Mouse (Mus musculus) MEL (cell line): ENCODE measurements at regions not wholly inside any gene's neighbourhood (a gene's known extent, or its start where the extent isn't known, plus 50 kb on each side); places are given as distances from the start of the nearest gene placed in this dataset.

Experiments used
- DNase-seq: peaks from one replicate; pipeline ENCODE4 v3.0.0; 2011; ENCODE audit warnings: low read depth, low spot score
- H3K27ac ChIP-seq: 2 replicates; pipeline ENCODE4 v1.5.1; 2012; ENCODE audit warnings: low read depth, mild to moderate bottlenecking, control low read depth, low read length, moderate library complexity; ENCODE audit not compliant: control insufficient read depth
- H3K27me3 ChIP-seq, 2 experiments: fragments of 150-350 bp in 1 of 2; sonication (generic) in 1 of 2; 2 replicates each; pipeline ENCODE4 v1.6.1; 2012; ENCODE audit warnings: low read length in 2 of 2, mild to moderate bottlenecking in 2 of 2, improper control_type of control experiment in 1 of 2, moderate library complexity in 1 of 2; ENCODE audit not compliant: insufficient read depth in 2 of 2, control insufficient read depth in 1 of 2
- H3K36me3 ChIP-seq, 2 experiments: 2 replicates each; pipeline ENCODE4 v1.6.1; 2012 to 2014; ENCODE audit warnings: low read length in 2 of 2, improper control_type of control experiment in 1 of 2, inconsistent platforms in 1 of 2, mild to moderate bottlenecking in 1 of 2; ENCODE audit not compliant: insufficient read depth in 2 of 2, control insufficient read depth in 1 of 2
- H3K4me1 ChIP-seq, 2 experiments: fragments of 150-350 bp in 1 of 2; sonication (generic) in 1 of 2; 2 replicates each; pipeline ENCODE4 v1.6.1; 2012; ENCODE audit warnings: low read length in 2 of 2, improper control_type of control experiment in 1 of 2, mild to moderate bottlenecking in 1 of 2; ENCODE audit not compliant: insufficient read depth in 2 of 2, control insufficient read depth in 1 of 2
- H3K4me3 ChIP-seq, 2 experiments: fragments of 150-350 bp in 1 of 2; sonication (generic) in 1 of 2; 2 replicates each; pipeline ENCODE4 v1.5.1; 2012; ENCODE audit warnings: low read depth in 2 of 2, low read length in 2 of 2, mild to moderate bottlenecking in 2 of 2, moderate library complexity in 2 of 2, control low read depth in 1 of 2, improper control_type of control experiment in 1 of 2; ENCODE audit not compliant: control insufficient read depth in 1 of 2, insufficient read depth in 1 of 2
- H3K79me2 ChIP-seq: 2 replicates; pipeline ENCODE4 v1.6.1; 2012; ENCODE audit warnings: mild to moderate bottlenecking, low read length, moderate library complexity; ENCODE audit not compliant: control insufficient read depth, poor library complexity, insufficient read depth
- H3K9ac ChIP-seq: 2 replicates; pipeline ENCODE4 v1.6.1; 2012; ENCODE audit warnings: low read depth, mild to moderate bottlenecking, control low read depth, low read length, moderate library complexity; ENCODE audit not compliant: control insufficient read depth, poor library complexity, severe bottlenecking
- H3K9me3 ChIP-seq: fragments of 150-350 bp; sonication (generic); replicated peaks from 2 replicates; pipeline ENCODE4 v1.6.1; 2012; ENCODE audit warnings: mild to moderate bottlenecking, low read length, improper control_type of control experiment, moderate library complexity; ENCODE audit not compliant: insufficient read depth
- BHLHE40 ChIP-seq: IDR thresholded peaks from 2 replicates; pipeline ENCODE4 v1.6.1; 2012; ENCODE audit warnings: low read depth, mild to moderate bottlenecking, inconsistent platforms, low read length, improper control_type of control experiment, borderline replicate concordance
- CHD1 ChIP-seq: IDR thresholded peaks from 2 replicates; pipeline ENCODE4 v1.6.1; 2012; ENCODE audit warnings: low read depth, mild to moderate bottlenecking, inconsistent platforms, low read length, improper control_type of control experiment
- CTCF ChIP-seq, 3 experiments: IDR thresholded peaks in 2 of 3; conservative IDR thresholded peaks in 1 of 3; 2 replicates each; pipeline ENCODE4 v1.5.1; 2011 to 2012; ENCODE audit warnings: low read length in 3 of 3, low read depth in 2 of 3, mild to moderate bottlenecking in 2 of 3, improper control_type of control experiment in 1 of 3, inconsistent platforms in 1 of 3, mixed read lengths in 1 of 3, moderate library complexity in 1 of 3; ENCODE audit not compliant: control insufficient read depth in 1 of 3, insufficient read depth in 1 of 3, poor library complexity in 1 of 3, severe bottlenecking in 1 of 3
- E2F4 ChIP-seq: IDR thresholded peaks from 2 replicates; pipeline ENCODE4 v1.6.1; 2011; ENCODE audit warnings: low read depth, low read length, improper control_type of control experiment, borderline replicate concordance
- GATA1 ChIP-seq: IDR thresholded peaks from 2 replicates; pipeline ENCODE4 v1.6.1; 2011; ENCODE audit warnings: low read depth, low read length, improper control_type of control experiment
- HCFC1 ChIP-seq: IDR thresholded peaks from 2 replicates; pipeline ENCODE4 v1.6.1; 2012; ENCODE audit warnings: low read depth, mild to moderate bottlenecking, inconsistent platforms, low read length, improper control_type of control experiment, moderate library complexity
- JUND ChIP-seq: IDR thresholded peaks from 2 replicates; pipeline ENCODE4 v1.6.1; 2011; ENCODE audit warnings: low read depth, mild to moderate bottlenecking, improper control_type of control experiment, low read length
- KAT2A ChIP-seq: conservative IDR thresholded peaks from 2 replicates; pipeline ENCODE4 v1.6.1; 2012; ENCODE audit warnings: low read depth, low read length, improper control_type of control experiment, inconsistent platforms
- MAFK ChIP-seq: IDR thresholded peaks from 2 replicates; pipeline ENCODE4 v1.6.1; 2011; ENCODE audit warnings: low read depth, mild to moderate bottlenecking, low read length, improper control_type of control experiment, borderline replicate concordance
- MAX ChIP-seq: IDR thresholded peaks from 2 replicates; pipeline ENCODE4 v1.6.1; 2011; ENCODE audit warnings: low read length, improper control_type of control experiment
- MAZ ChIP-seq: IDR thresholded peaks from 2 replicates; pipeline ENCODE4 v1.6.1; 2012; ENCODE audit warnings: low read depth, mild to moderate bottlenecking, inconsistent platforms, low read length, improper control_type of control experiment
- MEF2A ChIP-seq: IDR thresholded peaks from 2 replicates; pipeline ENCODE4 v1.6.1; 2014; ENCODE audit warnings: low read depth, mild to moderate bottlenecking, inconsistent platforms, low read length, improper control_type of control experiment; ENCODE audit not compliant: poor library complexity, insufficient replicate concordance, severe bottlenecking; ENCODE audit errors: extremely low read depth
- MXI1 ChIP-seq: IDR thresholded peaks from 2 replicates; pipeline ENCODE4 v1.6.1; 2011; ENCODE audit warnings: mild to moderate bottlenecking, low read depth, low read length, improper control_type of control experiment
- MYB ChIP-seq: IDR thresholded peaks from 2 replicates; pipeline ENCODE4 v1.6.1; 2011; ENCODE audit warnings: mild to moderate bottlenecking, low read depth, low read length, improper control_type of control experiment
- NRF1 ChIP-seq: IDR thresholded peaks from 2 replicates; pipeline ENCODE4 v1.6.1; 2014; ENCODE audit warnings: low read depth, mild to moderate bottlenecking, inconsistent platforms, low read length, improper control_type of control experiment, moderate library complexity; ENCODE audit not compliant: poor library complexity, insufficient read depth, severe bottlenecking
- POLR2AphosphoS5 ChIP-seq: IDR thresholded peaks from 2 replicates; pipeline ENCODE4 v1.6.1; 2012; ENCODE audit warnings: low read depth, borderline replicate concordance, mild to moderate bottlenecking, inconsistent platforms, low read length, moderate library complexity, mixed read lengths
- RCOR1 ChIP-seq: IDR thresholded peaks from 2 replicates; pipeline ENCODE4 v1.6.1; 2012; ENCODE audit warnings: low read depth, mild to moderate bottlenecking, inconsistent platforms, low read length, improper control_type of control experiment
- SMC3 ChIP-seq: IDR thresholded peaks from 2 replicates; pipeline ENCODE4 v1.6.1; 2011; ENCODE audit warnings: low read depth, low read length, improper control_type of control experiment
- TAL1 ChIP-seq: IDR thresholded peaks from 2 replicates; pipeline ENCODE4 v1.6.1; 2012; ENCODE audit warnings: mild to moderate bottlenecking, inconsistent platforms, low read length, moderate library complexity, mixed read lengths
- TBP ChIP-seq: IDR thresholded peaks from 2 replicates; pipeline ENCODE4 v1.8.0; 2011; ENCODE audit warnings: low read depth, low read length, improper control_type of control experiment
- TCF12 ChIP-seq: IDR thresholded peaks from 2 replicates; pipeline ENCODE4 v1.6.1; 2014; ENCODE audit warnings: low read depth, mild to moderate bottlenecking, inconsistent platforms, low read length, improper control_type of control experiment, moderate library complexity
- USF2 ChIP-seq, 2 experiments: IDR thresholded peaks; 2 replicates each; pipeline ENCODE4 v1.6.1; 2011 to 2012; ENCODE audit warnings: improper control_type of control experiment in 2 of 2, low read length in 2 of 2, borderline replicate concordance in 1 of 2, inconsistent platforms in 1 of 2, low read depth in 1 of 2, mild to moderate bottlenecking in 1 of 2; ENCODE audit not compliant: insufficient read depth in 1 of 2
- ZKSCAN1 ChIP-seq: IDR thresholded peaks from 2 replicates; pipeline ENCODE4 v1.6.1; 2012; ENCODE audit warnings: low read depth, mild to moderate bottlenecking, inconsistent platforms, low read length, improper control_type of control experiment, moderate library complexity
- ZNF384 ChIP-seq: IDR thresholded peaks from 2 replicates; pipeline ENCODE4 v1.6.1; 2012; ENCODE audit warnings: low read depth, mild to moderate bottlenecking, inconsistent platforms, low read length, improper control_type of control experiment

DNA sequence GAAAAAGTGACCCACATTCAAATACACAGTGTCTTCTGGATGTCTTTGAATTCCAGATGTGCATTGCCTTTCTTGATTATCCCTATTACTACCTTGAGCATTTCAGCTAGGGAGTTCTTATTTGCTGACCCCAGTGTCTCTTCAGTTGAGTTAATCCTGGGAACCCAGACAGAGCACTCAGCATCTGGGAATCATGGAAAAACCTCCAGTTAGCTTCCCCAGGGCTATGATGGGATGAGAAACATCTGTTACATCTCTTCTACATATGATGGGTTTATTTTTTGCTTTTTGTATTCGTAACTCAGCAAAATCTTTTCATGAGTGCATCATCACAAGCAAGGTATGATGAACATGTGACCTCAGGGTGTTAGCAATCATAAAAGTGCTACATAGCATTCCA is 914.6 kb downstream of the Slc22a22 start:
- DNase-seq: no peak
- H3K79me2 ChIP-seq: no peaks in the 10 kb centered on the region
- no peak overlapping the region for H3K4me3 ChIP-seq
- no peaks in the 10 kb centered on the region for H3K27me3 ChIP-seq
- H3K9me3 ChIP-seq: no peaks in the 10 kb centered on the region
- TF ChIP-seq BHLHE40 (no peak), ZKSCAN1 (no peak), RCOR1 (no peak), HCFC1 (no peak), CTCF (IDR thresholded peaks at IDR 0.05 in 2 of 3, conservative IDR thresholded peaks at IDR 0.05 in 1 of 3; ENCODE audit: control insufficient read depth in 1 of 3, insufficient read depth in 1 of 3, low read depth in 2 of 3, low read length in 3 of 3, poor library complexity in 1 of 3, severe bottlenecking in 1 of 3) (no peak)
- TF ChIP-seq, all 39 proteins: peak for 0
- Histone ChIP-seq H3K27ac (no peak overlapping the region), H3K9ac (no peak overlapping the region), H3K36me3 (no peaks in the 10 kb centered on the region), H3K4me1 (no peaks in the 10 kb centered on the region)

DNA sequence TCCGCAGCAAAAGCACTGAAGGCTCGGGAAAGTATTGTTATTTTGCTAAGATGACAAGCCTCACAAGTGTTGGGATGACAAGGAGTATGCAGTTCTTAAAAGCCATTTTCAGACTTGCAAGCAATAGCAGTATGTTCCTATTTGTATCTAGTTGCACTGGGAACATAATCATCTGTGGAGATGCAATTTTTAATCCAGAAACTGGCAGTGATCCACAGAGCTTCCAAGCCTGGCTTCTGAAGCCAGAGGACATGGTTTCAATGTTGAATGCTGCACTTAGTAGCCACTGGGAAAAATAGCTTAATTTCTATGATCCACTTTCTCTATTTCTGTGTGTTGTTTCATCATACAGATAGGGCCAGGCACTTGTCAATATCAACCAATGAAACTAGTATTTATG is 915.3 kb downstream of the Slc22a22 start:
- Histone ChIP-seq H3K36me3 (no peaks in the 10 kb centered on the region), H3K27ac (no peak overlapping the region), H3K4me1 (no peaks in the 10 kb centered on the region), H3K27me3 (no peaks in the 10 kb centered on the region), H3K4me3 (no peak overlapping the region), H3K9ac (no peak overlapping the region), H3K79me2 (no peaks in the 10 kb centered on the region), H3K9me3 (no peaks in the 10 kb centered on the region)
- no peak for DNase-seq
- no peak for TF ChIP-seq USF2 (IDR thresholded peaks at IDR 0.05; ENCODE audit: borderline replicate concordance in 1 of 2, insufficient read depth in 1 of 2, low read depth in 1 of 2, low read length in 2 of 2)
- no peak for TF ChIP-seq CHD1
- no peak for TF ChIP-seq CTCF (IDR thresholded peaks at IDR 0.05 in 2 of 3, conservative IDR thresholded peaks at IDR 0.05 in 1 of 3; ENCODE audit: control insufficient read depth in 1 of 3, insufficient read depth in 1 of 3, low read depth in 2 of 3, low read length in 3 of 3, poor library complexity in 1 of 3, severe bottlenecking in 1 of 3)
- TF ChIP-seq POLR2AphosphoS5: no peak
- TF ChIP-seq TBP: no peak
- no peak for TF ChIP-seq GATA1

GRCm38 (mm10) chr15:56554386-56554785 is 923.0 kb downstream of the Slc22a22 start:
- Histone ChIP-seq H3K27me3 (no peaks in the 10 kb centered on the region), H3K4me1 (no peaks in the 10 kb centered on the region), H3K36me3 (no peaks in the 10 kb centered on the region), H3K4me3 (no peak overlapping the region), H3K27ac (no peak overlapping the region), H3K79me2 (no peaks in the 10 kb centered on the region), H3K9ac (no peak overlapping the region), H3K9me3 (no peaks in the 10 kb centered on the region)
- no peak for DNase-seq
- TF ChIP-seq MAZ: no peak
- no peak for TF ChIP-seq GATA1
- no peak for TF ChIP-seq JUND
- no peak for TF ChIP-seq ZNF384
- no peak for TF ChIP-seq KAT2A
- no peak for TF ChIP-seq MAX
- TF ChIP-seq ZKSCAN1: no peak
- TF ChIP-seq CHD1: no peak
- no peak for TF ChIP-seq MXI1
- TF ChIP-seq E2F4: no peak
- no peak for TF ChIP-seq TCF12
- TF ChIP-seq SMC3: no peak
- TF ChIP-seq NRF1: no peak
- no peak for TF ChIP-seq CTCF (IDR thresholded peaks at IDR 0.05 in 2 of 3, conservative IDR thresholded peaks at IDR 0.05 in 1 of 3; ENCODE audit: control insufficient read depth in 1 of 3, insufficient read depth in 1 of 3, low read depth in 2 of 3, low read length in 3 of 3, poor library complexity in 1 of 3, severe bottlenecking in 1 of 3)
- no peak for TF ChIP-seq USF2 (IDR thresholded peaks at IDR 0.05; ENCODE audit: borderline replicate concordance in 1 of 2, insufficient read depth in 1 of 2, low read depth in 1 of 2, low read length in 2 of 2)
- TF ChIP-seq RCOR1: no peak
- no peak for TF ChIP-seq TAL1
- TF ChIP-seq MAFK: no peak
- no peak for TF ChIP-seq MEF2A
- TF ChIP-seq MYB: no peak
